Mouse (Mus musculus) megakaryocyte, embryonic 14.5 days (primary cell): ENCODE measurements at regions not wholly inside any gene's neighbourhood (a gene's known extent, or its start where the extent isn't known, plus 50 kb on each side); places are given as distances from the start of the nearest gene placed in this dataset.

ENCODE experiments used
- FLI1 ChIP-seq: IDR thresholded peaks from 2 replicates; pipeline ENCODE4 v1.6.1; 2012; ENCODE audit warnings: low read length, inconsistent platforms, mixed read lengths
- GATA1 ChIP-seq: IDR thresholded peaks from 3 replicates; pipeline ENCODE4 v1.6.1; 2012; ENCODE audit warnings: mixed read lengths, low read length, inconsistent platforms, borderline replicate concordance

DNA sequence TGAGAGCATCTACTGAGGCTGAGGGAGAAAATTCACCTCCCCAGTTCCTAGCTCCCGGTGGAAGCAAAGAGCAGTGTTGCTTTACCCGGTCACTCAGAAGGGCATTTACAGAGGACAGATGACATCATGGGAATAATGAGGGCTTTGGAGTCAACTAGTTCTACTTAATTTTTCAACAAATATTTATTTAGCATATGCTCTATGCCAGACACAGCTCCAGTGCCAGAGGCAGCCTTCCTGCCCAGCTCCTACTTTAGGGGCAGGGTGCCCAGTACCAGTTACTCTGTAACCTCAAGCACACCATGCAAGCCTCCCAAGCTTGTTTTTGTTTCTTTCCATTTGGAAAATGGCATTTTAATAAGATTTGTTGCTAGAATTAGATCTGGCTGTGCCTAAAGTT is 240.1 kb upstream of the Trib2 start:
- TF ChIP-seq GATA1: no peak
- no peak for TF ChIP-seq FLI1
